Comparison of ENCODE assay signal across 42 mouse cellular contexts in the genomic region with DNA sequence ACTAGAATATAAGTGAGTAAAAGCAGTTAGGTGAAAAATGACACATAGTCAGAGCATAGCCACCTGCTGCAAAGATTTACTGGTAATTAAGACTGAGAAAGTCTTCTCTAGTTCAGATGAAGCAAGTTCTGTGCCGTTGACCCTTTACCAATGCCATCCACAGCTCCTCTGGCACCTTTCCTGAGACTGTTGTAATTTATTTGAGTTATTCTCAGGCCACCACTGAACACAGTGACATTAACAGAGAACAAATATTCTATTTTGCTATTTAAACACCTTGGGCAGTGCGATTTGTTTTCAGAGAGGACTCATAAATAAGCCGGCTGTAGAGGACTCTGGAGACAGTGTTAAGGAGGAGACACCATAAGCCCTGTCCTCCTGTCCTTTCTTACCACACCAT. TPM values are rescaled to one million over a fixed set of nuclear protein-coding genes. Genes with fewer than 3 reads are reported as not detected.
"Had no signal": no experiment of that assay in that cellular context is flagged by ENCODE, and none has a peak within 500 bp of the region (broad histone marks: within the 10 kb centered on the region; RNA-seq: fewer than 3 reads in every experiment).

A gene (plus strand): TSS at position 301 of the 400 bp plus-strand sequence.

RNA-seq across cellular contexts. Expression of the gene that starts here (rescaled TPM):
- total RNA-seq: heart, postnatal 10 days; heart, postnatal 14 days; heart, postnatal 25 days; heart, postnatal 36 days; heart, postnatal 4 days; hematopoietic stem cell, adult 5-6 weeks; hindbrain, postnatal 0 days; layer of hippocampus, adult 18-20 months; layer of hippocampus, adult 2 months; layer of hippocampus, adult 8-10 months; layer of hippocampus, postnatal 10 days; layer of hippocampus, postnatal 14 days; layer of hippocampus, postnatal 25 days; layer of hippocampus, postnatal 36 days; left cerebral cortex, adult 18-20 months; left cerebral cortex, adult 2 months had no signal
- polyA plus RNA-seq: heart, embryonic 10.5 days; heart, embryonic 11.5 days; heart, embryonic 12.5 days; heart, embryonic 13.5 days; heart, embryonic 14.5 days; heart, embryonic 15.5 days; heart, embryonic 16.5 days; heart, postnatal 0 days; hindbrain, embryonic 10.5 days; hindbrain, embryonic 11.5 days; hindbrain, embryonic 12.5 days; hindbrain, embryonic 13.5 days; hindbrain, embryonic 14.5 days; hindbrain, embryonic 15.5 days; hindbrain, embryonic 16.5 days; hindbrain, postnatal 0 days; inflammation-experienced regulatory T-cells, adult 6 months; intestine, embryonic 14.5 days; intestine, embryonic 15.5 days; intestine, embryonic 16.5 days; intestine, postnatal 0 days; kidney, adult 2 months; kidney, embryonic 14.5 days; kidney, embryonic 15.5 days; kidney, embryonic 16.5 days; kidney, postnatal 0 days; large intestine, adult 2 months had no signal
